Mouse (Mus musculus) lung, postnatal 0 days (tissue): ENCODE measurements around the gene Plppr5. TPM values are rescaled to one million over a fixed set of nuclear protein-coding genes. Genes with fewer than 3 reads are reported as not detected.

Experiments used
- ATAC-seq: fragments of 200-750 bp; cut with Nextera tagmentation; 2 replicates; pipeline ENCODE4 v1.8.0; 2017; ENCODE audit warnings: moderate library complexity
- DNase-seq: peaks from one replicate; pipeline ENCODE4 v3.0.0-alpha.2; 2016; ENCODE audit warnings: low spot score
- H3K27ac ChIP-seq: fragments of 300-500 bp; sonication (generic); 2 replicates; pipeline ENCODE4 v1.5.1; 2014; ENCODE audit warnings: antibody characterized with exemption, mild to moderate bottlenecking, low read length, mixed read lengths
- H3K27me3 ChIP-seq: fragments of 300-500 bp; sonication (generic); replicated peaks from 2 replicates; pipeline ENCODE4 v1.6.1; 2014; ENCODE audit warnings: low read length, mixed read lengths; ENCODE audit not compliant: insufficient read depth
- H3K36me3 ChIP-seq: fragments of 300-500 bp; sonication (generic); 2 replicates; pipeline ENCODE4 v1.6.1; 2014; ENCODE audit warnings: low read length, mixed read lengths; ENCODE audit not compliant: insufficient read depth
- H3K4me1 ChIP-seq: fragments of 300-500 bp; sonication (generic); 2 replicates; pipeline ENCODE4 v1.6.1; 2014; ENCODE audit warnings: antibody characterized with exemption, low read depth, low read length, mixed read lengths; ENCODE audit not compliant: insufficient read depth
- H3K4me2 ChIP-seq: fragments of 300-500 bp; sonication (generic); replicated peaks from 2 replicates; pipeline ENCODE4 v1.6.1; 2014; ENCODE audit warnings: low read depth, mild to moderate bottlenecking, low read length, moderate library complexity, mixed read lengths
- H3K4me3 ChIP-seq: fragments of 300-500 bp; sonication (generic); 2 replicates; pipeline ENCODE4 v1.5.1; 2014; ENCODE audit warnings: low read depth, low read length
- H3K9ac ChIP-seq: fragments of 300-500 bp; sonication (generic); replicated peaks from 2 replicates; pipeline ENCODE4 v1.6.1; 2014; ENCODE audit warnings: low read depth, mild to moderate bottlenecking
- H3K9me3 ChIP-seq: fragments of 300-500 bp; sonication (generic); 2 replicates; pipeline ENCODE4 v1.6.1; 2016; ENCODE audit warnings: low read length, mixed read lengths
- CTCF ChIP-seq: IDR thresholded peaks from 2 replicates; pipeline ENCODE4 v1.5.1; 2016; ENCODE audit warnings: antibody characterized with exemption, mild to moderate bottlenecking
- EP300 ChIP-seq: IDR thresholded peaks from 2 replicates; pipeline ENCODE4 v1.6.1; 2016; ENCODE audit warnings: antibody characterized with exemption, mild to moderate bottlenecking, control low read depth
- whole genome bisulfite sequencing: fragments of 180-500 bp; shearing (Covaris S2); extraction: QIAGEN DNeasy Blood & Tissue Kit; methylation state at CpG from one replicate; pipeline ENCODE4 v1.1.7; 2014; 5-methylcytosine and 5-hydroxymethylcytosine counted together
- polyA plus RNA-seq: library from polyadenylated mRNA; unstranded; fragments of >200 nt; fragmentation: Nextera tagmentation; extraction: Ambion mirVana; gene quantifications from 2 replicates; pipeline ENCODE4 v1.2.1, GENCODE M21; 2015

The Plppr5 gene
- polyA plus RNA-seq, 1 experiment from 2014 or later, result 0.12 TPM

DNA sequence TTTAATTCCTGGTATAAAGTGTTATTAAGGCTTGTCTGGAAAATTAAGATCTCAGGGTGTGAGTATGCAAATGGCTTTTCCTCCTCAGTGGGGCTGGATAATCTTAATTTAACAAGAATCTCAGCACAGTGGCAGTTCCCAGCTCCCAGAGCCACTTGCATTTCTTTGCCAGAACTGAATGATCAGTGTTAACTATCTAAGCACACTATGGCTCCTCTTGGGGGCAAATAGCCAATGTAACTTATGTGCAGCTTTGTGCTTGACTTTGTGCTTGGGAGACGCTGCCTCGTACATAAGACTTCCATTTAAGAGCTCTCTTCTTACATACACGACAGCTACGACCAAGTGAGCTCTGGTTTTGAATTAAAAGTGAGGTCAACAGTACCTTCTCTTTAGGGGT is 158.0 kb downstream of the Plppr5 start:
- H3K4me1 ChIP-seq, result no peaks in the 10 kb centered on the region
- H3K9me3 ChIP-seq, result no peaks in the 10 kb centered on the region
- H3K36me3 ChIP-seq, result no peaks in the 10 kb centered on the region
- H3K4me3 ChIP-seq, result no peak overlapping the region
- no peak for TF ChIP-seq CTCF
- no peak for TF ChIP-seq EP300
- WGBS, result 82% methylated on average over 4 of the region's 4 CpGs
- H3K27ac ChIP-seq, result no peak overlapping the region
- no peak for DNase-seq
- H3K4me2 ChIP-seq, result no peak overlapping the region
- no peaks in the 10 kb centered on the region for H3K27me3 ChIP-seq
- ATAC-seq, result no peak
- no peak overlapping the region for H3K9ac ChIP-seq

Other genes with a start within 250 kb of the Plppr5 start
- gene Plppr4, start 214.0 kb upstream of the Plppr5 start, polyA plus RNA-seq, result 0.16 and 0.20 TPM in 2 replicates